In genomic region chr5:151108291-151108897, GRCm38 (mm10) we compare ENCODE assay signal across 7 mouse cellular contexts.
DNase-seq lines count a peak whose midpoint lies in the region; ATAC-seq and TF ChIP-seq lines count a peak whose summit lies in the region.

No protein-coding gene starts in this region.

- no peak overlapping the region; the same call in 1 of the 2 replicates for H3K9ac ChIP-seq in intestine, embryonic 14.5 days (ENCODE audit: low read length)
- no peak overlapping the region for H3K9ac ChIP-seq in neural tube, embryonic 13.5 days

- 37% methylated on average over 19 of the region's 19 CpGs for WGBS in intestine, embryonic 14.5 days
- WGBS in neural tube, embryonic 13.5 days, result 44% methylated on average over 19 of the region's 19 CpGs

- H3K4me3 ChIP-seq in left cerebral cortex, adult 2 months, result no peak overlapping the region; the same call in 1 of the 2 replicates
- no peak overlapping the region for H3K4me3 ChIP-seq in intestine, embryonic 14.5 days (ENCODE audit: low read depth, low read length)
- no peak overlapping the region for H3K4me3 ChIP-seq in neural tube, embryonic 13.5 days

- no peak for TF ChIP-seq CTCF in left cerebral cortex, adult 2 months (IDR thresholded peaks at IDR 0.05)

- intact Hi-C loops in left cerebral cortex, adult 2 months (cut with DNase I), result no loop called here
- intact Hi-C loops in left cerebral cortex, postnatal 25 days (cut with DNase I), result no loop called here

- peak overlapping the region; percentile 31 for H3K4me2 ChIP-seq in intestine, embryonic 14.5 days (ENCODE audit: low read length)
- peak overlapping the region; percentile 30 for H3K4me2 ChIP-seq in neural tube, embryonic 13.5 days

- H3K27ac ChIP-seq in left cerebral cortex, adult 2 months, result peak overlapping the region; percentile 3; the same call in 1 of the 2 replicates
- peak overlapping the region; percentile 57 for H3K27ac ChIP-seq in intestine, embryonic 14.5 days (ENCODE audit: low read depth)
- peak overlapping the region; percentile 67 for H3K27ac ChIP-seq in neural tube, embryonic 13.5 days (replicated peaks)

- ATAC-seq in granulocyte monocyte progenitor cell, adult 5-6 weeks (replicated peaks; ENCODE audit: poor library complexity, severe bottlenecking), result peak; percentile 43
- no peak for ATAC-seq in intestine, embryonic 14.5 days (replicated peaks; ENCODE audit: low FRiP score, low TSS enrichment, low read depth)
- peak; percentile 11; the same call in 1 of the 2 replicates for ATAC-seq in neural tube, embryonic 13.5 days (ENCODE audit: low read depth)

- H3K36me3 ChIP-seq in intestine, embryonic 14.5 days (ENCODE audit: control insufficient read depth, insufficient read depth, low read length), result no peaks in the 10 kb centered on the region
- H3K36me3 ChIP-seq in neural tube, embryonic 13.5 days, result no peaks in the 10 kb centered on the region

- H3K9me3 ChIP-seq in intestine, embryonic 14.5 days (ENCODE audit: control insufficient read depth, low read length), result no peaks in the 10 kb centered on the region
- no peaks in the 10 kb centered on the region for H3K9me3 ChIP-seq in neural tube, embryonic 13.5 days

- no peaks in the 10 kb centered on the region for H3K27me3 ChIP-seq in intestine, embryonic 14.5 days (replicated peaks; ENCODE audit: control insufficient read depth, insufficient read depth, low read length)
- no peaks in the 10 kb centered on the region for H3K27me3 ChIP-seq in neural tube, embryonic 13.5 days

- DNase-seq in left cerebral cortex, adult 2 months (ENCODE audit: extremely low spot score in 1 of 2, low spot score in 2 of 2), result no peak
- no peak for DNase-seq in left cerebral cortex, adult 8-10 months (ENCODE audit: low spot score in 2 of 2)
- no peak for DNase-seq in intestine, embryonic 14.5 days (ENCODE audit: low spot score)
- DNase-seq in urinary bladder, postnatal 25 days (ENCODE audit: low spot score), result no peak
- DNase-seq in left cerebral cortex, postnatal 25 days (ENCODE audit: low spot score in 2 of 2), result no peak

- H3K4me1 ChIP-seq in intestine, embryonic 14.5 days (replicated peaks; ENCODE audit: control insufficient read depth, insufficient read depth, low read length), result peaks cover 15% of the 10 kb centered on the region
- peaks cover 39% of the 10 kb centered on the region for H3K4me1 ChIP-seq in neural tube, embryonic 13.5 days (replicated peaks)

Comparison
In these comparisons a context has a peak if more than half of its experiments do, and no peak if none do; other contexts are left out.
1. H3K27ac ChIP-seq: peak in every context shown above with its lines; median percentile 67 in neural tube, embryonic 13.5 days; 57 in intestine, embryonic 14.5 days; 3 in left cerebral cortex, adult 2 months.